Mouse (Mus musculus): ENCODE results near the gene Olfr1154. TPM values are rescaled to one million over a fixed set of nuclear protein-coding genes. Genes with fewer than 3 reads are reported as not detected.

The Olfr1154 gene
- polyA plus RNA-seq (2014; fragmentation: Nextera tagmentation; extraction: Ambion mirVana): not detected in 2 replicates

DNA sequence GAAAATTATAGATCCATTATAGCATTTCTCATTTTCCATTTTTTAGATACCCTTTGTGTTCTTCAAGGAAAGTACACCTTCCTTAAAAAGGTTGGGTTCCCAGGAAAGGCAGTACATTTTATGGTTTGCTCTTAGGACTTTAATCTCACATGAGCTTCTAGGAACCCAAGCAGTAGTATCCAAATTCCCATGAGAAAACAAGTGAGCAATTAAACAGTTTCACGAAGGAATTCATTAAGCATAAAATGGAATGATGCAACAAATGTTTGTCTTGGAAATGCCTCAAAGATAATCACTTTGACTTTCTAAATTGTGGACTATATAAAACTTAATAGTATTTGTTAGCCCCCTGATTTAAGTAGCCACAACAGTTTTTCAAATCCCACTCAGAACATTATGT is at the start of gene Olfr1154:
Olfr1154 (minus strand) TSS at position 101 of the 400 bp plus-strand sequence.
- DNase-seq (ENCODE audit: low spot score): no peak
- no peaks in the 10 kb centered on the region for H3K4me1 ChIP-seq (replicated peaks; ENCODE audit: control insufficient read depth, insufficient read depth, low read length)
- H3K4me3 ChIP-seq (ENCODE audit: low read depth, low read length): no peak within 1 kb of the TSS
- H3K9ac ChIP-seq (ENCODE audit: low read depth, low read length): no peak within 1 kb of the TSS
- ATAC-seq (replicated peaks; ENCODE audit: low FRiP score): no peak
- no peaks in the 10 kb centered on the region for H3K36me3 ChIP-seq (ENCODE audit: control insufficient read depth, insufficient read depth, low read length)
- no peaks in the 10 kb centered on the region for H3K27me3 ChIP-seq (replicated peaks; ENCODE audit: control insufficient read depth, insufficient read depth, low read length)
- H3K27ac ChIP-seq (ENCODE audit: low read depth, low read length): no peak within 1 kb of the TSS
- H3K4me2 ChIP-seq: no peak within 1 kb of the TSS
- 97% methylated on average over 1 of the region's 1 CpGs for WGBS
- H3K9me3 ChIP-seq (ENCODE audit: control insufficient read depth, low read length): no peaks in the 10 kb centered on the region

DNA sequence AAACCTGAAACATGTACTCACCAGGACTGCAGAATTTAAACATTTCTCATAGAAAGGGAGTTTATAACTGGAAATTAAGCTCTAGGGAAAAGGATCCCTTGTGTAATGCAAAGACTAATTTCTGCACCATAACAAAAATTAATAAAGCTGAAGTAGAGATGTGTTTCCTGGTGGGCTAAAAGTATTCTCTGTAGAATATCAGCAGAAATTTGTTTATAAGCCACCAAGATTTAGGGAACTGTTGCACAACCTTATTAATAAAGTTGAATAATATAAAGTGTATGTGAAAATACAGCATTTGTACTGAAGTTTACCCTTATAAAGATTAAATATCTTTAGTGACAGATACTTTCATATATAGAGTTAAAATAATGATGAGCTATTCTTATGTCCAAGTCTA is 48.0 kb upstream of the Olfr1154 start, which contains the start of gene Olfr1156:
Olfr1156 (minus strand) TSS at position 101 of the 400 bp plus-strand sequence.
- H3K4me1 ChIP-seq (replicated peaks; ENCODE audit: control insufficient read depth, insufficient read depth, low read length): no peaks in the 10 kb centered on the region
- DNase-seq (ENCODE audit: low spot score) (no peak), ATAC-seq (replicated peaks; ENCODE audit: low FRiP score) (no peak)
- H3K27me3 ChIP-seq (replicated peaks; ENCODE audit: control insufficient read depth, insufficient read depth, low read length): no peaks in the 10 kb centered on the region
- no peaks in the 10 kb centered on the region for H3K36me3 ChIP-seq (ENCODE audit: control insufficient read depth, insufficient read depth, low read length)
- no peak within 1 kb of the TSS for H3K4me2 ChIP-seq
- no peak within 1 kb of the TSS for H3K9ac ChIP-seq (ENCODE audit: low read depth, low read length)
- H3K27ac ChIP-seq (ENCODE audit: low read depth, low read length): no peak within 1 kb of the TSS
- no peak within 1 kb of the TSS for H3K4me3 ChIP-seq (ENCODE audit: low read depth, low read length)
- no peaks in the 10 kb centered on the region for H3K9me3 ChIP-seq (ENCODE audit: control insufficient read depth, low read length)

DNA sequence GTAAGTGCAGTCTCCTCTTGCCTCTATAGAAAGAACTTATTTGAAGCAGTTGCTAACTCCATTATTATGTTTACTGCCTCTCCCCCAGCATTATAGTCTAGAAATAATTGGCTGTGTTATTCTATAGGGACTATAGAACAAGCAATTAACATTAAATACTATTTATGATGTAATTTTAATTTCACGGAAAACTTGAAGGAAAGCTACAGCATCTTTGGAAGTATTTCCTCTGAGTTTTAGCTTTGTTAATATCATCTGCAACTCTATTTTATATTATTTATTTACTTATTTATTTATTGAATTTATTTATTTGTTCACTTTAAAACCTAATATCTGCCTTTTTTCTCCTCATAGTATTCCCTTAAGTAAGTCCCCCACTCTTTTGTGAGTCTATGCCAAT is 40.1 kb upstream of the Olfr1154 start, which contains the start of gene Olfr1155:
Olfr1155 (minus strand) TSS at position 101 of the 400 bp plus-strand sequence.
- Histone ChIP-seq H3K36me3 (ENCODE audit: control insufficient read depth, insufficient read depth, low read length) (no peaks in the 10 kb centered on the region), H3K4me3 (ENCODE audit: low read depth, low read length) (no peak within 1 kb of the TSS), H3K27ac (ENCODE audit: low read depth, low read length) (no peak within 1 kb of the TSS), H3K4me1 (replicated peaks; ENCODE audit: control insufficient read depth, insufficient read depth, low read length) (no peaks in the 10 kb centered on the region), H3K27me3 (replicated peaks; ENCODE audit: control insufficient read depth, insufficient read depth, low read length) (no peaks in the 10 kb centered on the region), H3K4me2 (no peak within 1 kb of the TSS), H3K9me3 (ENCODE audit: control insufficient read depth, low read length) (no peaks in the 10 kb centered on the region; the same call in 1 of the 2 replicates), H3K9ac (ENCODE audit: low read depth, low read length) (no peak within 1 kb of the TSS)
- 85% methylated on average over 1 of the region's 1 CpGs for WGBS
- DNase-seq (ENCODE audit: low spot score) (no peak), ATAC-seq (replicated peaks; ENCODE audit: low FRiP score) (no peak)

DNA sequence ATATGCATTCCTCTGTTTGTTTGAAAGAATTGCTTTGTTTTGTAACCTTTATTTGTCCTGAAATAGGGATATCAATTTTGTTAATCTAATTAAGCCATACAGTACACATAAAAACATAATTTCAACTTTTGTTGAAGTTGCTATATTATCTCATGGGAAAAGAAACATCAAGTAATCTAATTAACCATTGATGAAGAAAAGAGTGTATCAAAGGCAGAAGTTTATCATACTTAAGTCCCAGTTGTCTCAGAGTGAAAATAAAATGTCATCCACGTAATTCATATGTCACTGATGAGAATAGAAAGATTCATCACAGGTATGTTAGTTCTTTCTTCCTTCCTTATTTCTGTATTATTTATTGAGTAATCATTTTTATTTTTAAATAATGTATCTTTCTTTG is 10.3 kb downstream of the Olfr1154 start, which contains the start of gene Olfr1153:
Olfr1153 (plus strand) TSS at position 301 of the 400 bp plus-strand sequence.
- DNase-seq (ENCODE audit: low spot score) (no peak), ATAC-seq (replicated peaks; ENCODE audit: low FRiP score) (no peak)
- 58% methylated on average over 1 of the region's 1 CpGs for WGBS
- Histone ChIP-seq H3K9me3 (ENCODE audit: control insufficient read depth, low read length) (no peaks in the 10 kb centered on the region), H3K4me3 (ENCODE audit: low read depth, low read length) (no peak within 1 kb of the TSS), H3K4me1 (replicated peaks; ENCODE audit: control insufficient read depth, insufficient read depth, low read length) (no peaks in the 10 kb centered on the region), H3K9ac (ENCODE audit: low read depth, low read length) (no peak within 1 kb of the TSS), H3K27ac (ENCODE audit: low read depth, low read length) (no peak within 1 kb of the TSS), H3K27me3 (replicated peaks; ENCODE audit: control insufficient read depth, insufficient read depth, low read length) (no peaks in the 10 kb centered on the region), H3K4me2 (no peak within 1 kb of the TSS), H3K36me3 (ENCODE audit: control insufficient read depth, insufficient read depth, low read length) (no peaks in the 10 kb centered on the region)

DNA sequence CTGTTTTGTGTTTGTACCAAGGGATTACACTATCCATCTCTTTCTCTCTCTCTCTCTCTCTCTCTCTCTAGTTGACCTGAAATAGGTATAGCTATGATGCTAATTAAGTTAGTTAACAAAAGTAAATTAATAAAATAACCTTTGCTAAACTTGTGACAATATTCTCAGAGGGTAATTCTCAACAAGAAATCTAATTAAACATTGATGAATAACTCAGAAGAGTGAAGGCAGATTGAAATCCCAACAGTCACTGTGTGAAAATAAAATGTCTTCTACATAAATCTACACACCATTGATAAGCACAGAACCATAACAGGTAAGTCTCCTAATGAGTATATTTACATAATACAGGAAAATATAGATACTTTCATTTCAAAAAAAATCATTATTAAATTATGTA is 38.8 kb downstream of the Olfr1154 start, which contains the start of gene Olfr1152:
Olfr1152 (plus strand) TSS at position 301 of the 400 bp plus-strand sequence.
- Histone ChIP-seq H3K9ac (ENCODE audit: low read depth, low read length) (no peak within 1 kb of the TSS), H3K4me3 (ENCODE audit: low read depth, low read length) (no peak within 1 kb of the TSS), H3K27me3 (replicated peaks; ENCODE audit: control insufficient read depth, insufficient read depth, low read length) (no peaks in the 10 kb centered on the region), H3K4me1 (replicated peaks; ENCODE audit: control insufficient read depth, insufficient read depth, low read length) (no peaks in the 10 kb centered on the region), H3K4me2 (no peak within 1 kb of the TSS), H3K36me3 (ENCODE audit: control insufficient read depth, insufficient read depth, low read length) (no peaks in the 10 kb centered on the region), H3K9me3 (ENCODE audit: control insufficient read depth, low read length) (no peaks in the 10 kb centered on the region), H3K27ac (ENCODE audit: low read depth, low read length) (no peak within 1 kb of the TSS)
- ATAC-seq (replicated peaks; ENCODE audit: low FRiP score) (no peak), DNase-seq (ENCODE audit: low spot score) (no peak)

DNA sequence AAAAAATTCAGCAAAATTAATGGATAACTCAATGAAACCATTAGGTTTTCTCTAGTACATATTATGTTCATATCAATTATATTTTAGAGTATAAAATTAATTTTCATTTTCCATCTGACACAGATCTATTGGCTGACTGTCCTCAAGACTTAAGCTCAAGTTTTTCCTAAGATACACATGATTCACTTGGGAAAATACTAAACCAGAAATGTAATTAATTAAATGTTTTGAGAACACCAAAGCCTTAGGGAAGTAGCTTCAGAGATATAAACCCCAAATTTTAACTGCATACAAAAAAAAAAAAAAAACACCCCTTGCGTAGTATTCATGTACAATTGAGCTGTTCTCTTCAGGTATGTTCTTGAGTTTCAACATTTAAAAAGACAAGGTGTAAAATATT is 49.4 kb downstream of the Olfr1154 start, which contains the start of gene Olfr1151:
Olfr1151 (plus strand) TSS at position 301 of the 400 bp plus-strand sequence.
- ATAC-seq (replicated peaks; ENCODE audit: low FRiP score): no peak
- no peaks in the 10 kb centered on the region for H3K9me3 ChIP-seq (ENCODE audit: control insufficient read depth, low read length)
- no peak for DNase-seq (ENCODE audit: low spot score)
- H3K36me3 ChIP-seq (ENCODE audit: control insufficient read depth, insufficient read depth, low read length): no peaks in the 10 kb centered on the region
- no peak within 1 kb of the TSS for H3K27ac ChIP-seq (ENCODE audit: low read depth, low read length)
- H3K9ac ChIP-seq (ENCODE audit: low read depth, low read length): no peak within 1 kb of the TSS
- no peak within 1 kb of the TSS for H3K4me2 ChIP-seq
- no peaks in the 10 kb centered on the region for H3K4me1 ChIP-seq (replicated peaks; ENCODE audit: control insufficient read depth, insufficient read depth, low read length)
- no peaks in the 10 kb centered on the region for H3K27me3 ChIP-seq (replicated peaks; ENCODE audit: control insufficient read depth, insufficient read depth, low read length)
- 84% methylated on average over 1 of the region's 1 CpGs for WGBS
- no peak within 1 kb of the TSS for H3K4me3 ChIP-seq (ENCODE audit: low read depth, low read length)

Other genes with a start within 250 kb of the Olfr1154 start
- not detected in 2 replicates for gene Olfr1134, start 246.7 kb downstream of the Olfr1154 start, polyA plus RNA-seq (2014; fragmentation: Nextera tagmentation; extraction: Ambion mirVana)
- not detected in 2 replicates for gene Olfr1135, start 231.5 kb downstream of the Olfr1154 start, polyA plus RNA-seq (2014; fragmentation: Nextera tagmentation; extraction: Ambion mirVana)
- gene Olfr1136, start 211.2 kb downstream of the Olfr1154 start, polyA plus RNA-seq (2014; fragmentation: Nextera tagmentation; extraction: Ambion mirVana): not detected in 2 replicates
- not detected in 2 replicates for gene Olfr1137, start 192.0 kb downstream of the Olfr1154 start, polyA plus RNA-seq (2014; fragmentation: Nextera tagmentation; extraction: Ambion mirVana)
- not detected in 2 replicates for gene Olfr1138, start 165.2 kb downstream of the Olfr1154 start, polyA plus RNA-seq (2014; fragmentation: Nextera tagmentation; extraction: Ambion mirVana)
- not detected in 2 replicates for gene Olfr1140, start 161.4 kb downstream of the Olfr1154 start, polyA plus RNA-seq (2014; fragmentation: Nextera tagmentation; extraction: Ambion mirVana)
- gene Olfr1141, start 151.2 kb downstream of the Olfr1154 start, polyA plus RNA-seq (2014; fragmentation: Nextera tagmentation; extraction: Ambion mirVana): not detected in 2 replicates
- gene Olfr152, start 125.7 kb downstream of the Olfr1154 start, polyA plus RNA-seq (2014; fragmentation: Nextera tagmentation; extraction: Ambion mirVana): not detected in 2 replicates
- not detected in 2 replicates for gene Olfr1143, start 104.6 kb downstream of the Olfr1154 start, polyA plus RNA-seq (2014; fragmentation: Nextera tagmentation; extraction: Ambion mirVana)
- not detected in 2 replicates for gene Olfr1145, start 95.3 kb downstream of the Olfr1154 start, polyA plus RNA-seq (2014; fragmentation: Nextera tagmentation; extraction: Ambion mirVana)
- gene Olfr1148, start 74.6 kb downstream of the Olfr1154 start, polyA plus RNA-seq (2014; fragmentation: Nextera tagmentation; extraction: Ambion mirVana): not detected in 2 replicates
- not detected in 2 replicates for gene Olfr1150-ps1, start 61.2 kb downstream of the Olfr1154 start, polyA plus RNA-seq (2014; fragmentation: Nextera tagmentation; extraction: Ambion mirVana)
- not detected in 2 replicates for gene Olfr1151, start 49.3 kb downstream of the Olfr1154 start, polyA plus RNA-seq (2014; fragmentation: Nextera tagmentation; extraction: Ambion mirVana)
- gene Olfr1152, start 38.7 kb downstream of the Olfr1154 start, polyA plus RNA-seq (2014; fragmentation: Nextera tagmentation; extraction: Ambion mirVana): not detected in 2 replicates
- not detected in 2 replicates for gene Olfr1153, start 10.2 kb downstream of the Olfr1154 start, polyA plus RNA-seq (2014; fragmentation: Nextera tagmentation; extraction: Ambion mirVana)
- not detected in 2 replicates for gene Olfr1155, start 40.0 kb upstream of the Olfr1154 start, polyA plus RNA-seq (2014; fragmentation: Nextera tagmentation; extraction: Ambion mirVana)
- not detected in 2 replicates for gene Olfr1156, start 47.9 kb upstream of the Olfr1154 start, polyA plus RNA-seq (2014; fragmentation: Nextera tagmentation; extraction: Ambion mirVana)
- gene Olfr1157, start 63.1 kb upstream of the Olfr1154 start, polyA plus RNA-seq (2014; fragmentation: Nextera tagmentation; extraction: Ambion mirVana): not detected in 2 replicates
- gene Olfr74, start 69.5 kb upstream of the Olfr1154 start, polyA plus RNA-seq (2014; fragmentation: Nextera tagmentation; extraction: Ambion mirVana): not detected in 2 replicates
- not detected in 2 replicates for gene Olfr1158, start 84.9 kb upstream of the Olfr1154 start, polyA plus RNA-seq (2014; fragmentation: Nextera tagmentation; extraction: Ambion mirVana)
- gene Olfr1160, start 103.1 kb upstream of the Olfr1154 start, polyA plus RNA-seq (2014; fragmentation: Nextera tagmentation; extraction: Ambion mirVana): not detected in 2 replicates
- not detected in 2 replicates for gene Olfr1161, start 117.6 kb upstream of the Olfr1154 start, polyA plus RNA-seq (2014; fragmentation: Nextera tagmentation; extraction: Ambion mirVana)
- not detected in 2 replicates for gene Olfr73, start 132.5 kb upstream of the Olfr1154 start, polyA plus RNA-seq (2014; fragmentation: Nextera tagmentation; extraction: Ambion mirVana)
- gene Olfr1162, start 146.0 kb upstream of the Olfr1154 start, polyA plus RNA-seq (2014; fragmentation: Nextera tagmentation; extraction: Ambion mirVana): not detected in 2 replicates
- not detected in 2 replicates for gene Olfr1163, start 166.7 kb upstream of the Olfr1154 start, polyA plus RNA-seq (2014; fragmentation: Nextera tagmentation; extraction: Ambion mirVana)
- not detected in 2 replicates for gene Olfr1164, start 188.8 kb upstream of the Olfr1154 start, polyA plus RNA-seq (2014; fragmentation: Nextera tagmentation; extraction: Ambion mirVana)
- not detected in 2 replicates for gene Olfr1166, start 223.1 kb upstream of the Olfr1154 start, polyA plus RNA-seq (2014; fragmentation: Nextera tagmentation; extraction: Ambion mirVana)